Mouse (Mus musculus): Measurements from ENCODE around the gene Mfsd11. TPM values are rescaled to one million over a fixed set of nuclear protein-coding genes. Genes with fewer than 3 reads are reported as not detected.
"Not testable (repeated sequence)": the region's sequence is repeated elsewhere in the genome, so short reads cannot be mapped to it uniquely, and the experiment has no call there.

Gene Mfsd11
- polyA plus RNA-seq, 2 experiments, result 35.0 to 46.0 TPM

DNA sequence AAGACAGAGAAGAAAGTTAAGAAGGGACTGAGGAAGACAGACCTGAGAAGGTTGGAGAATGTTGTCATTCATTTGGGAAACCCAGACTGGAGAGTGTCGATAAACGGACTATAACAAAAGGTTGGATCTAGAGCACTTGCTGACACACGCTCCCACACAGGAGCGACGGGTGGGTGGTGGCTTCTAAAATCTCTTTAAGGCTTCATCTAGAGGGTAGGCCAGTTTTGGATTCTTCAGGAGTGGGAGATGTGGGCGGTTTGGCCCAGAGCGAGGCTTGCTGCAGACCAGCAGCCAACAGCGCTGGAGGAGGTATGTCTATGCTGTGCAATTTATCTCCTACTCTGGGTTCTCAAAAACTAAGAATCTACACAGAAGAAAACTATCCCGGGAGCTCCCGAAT lies 29.6 kb upstream of the Mfsd11 start:
- ATAC-seq (ENCODE audit: low FRiP score, low read depth) (no peak), DNase-seq (ENCODE audit: low spot score) (no peak)
- no peaks in the 10 kb centered on the region for H3K9me3 ChIP-seq (ENCODE audit: control insufficient read depth, low read length)
- no peak overlapping the region for H3K9ac ChIP-seq (ENCODE audit: low read depth, low read length, severe bottlenecking)
- H3K4me3 ChIP-seq (replicated peaks; ENCODE audit: low read length), result no peak overlapping the region
- no peak overlapping the region for H3K4me2 ChIP-seq (replicated peaks; ENCODE audit: low read depth, low read length, severe bottlenecking)
- H3K36me3 ChIP-seq (ENCODE audit: control insufficient read depth, insufficient read depth, low read length), result no peaks in the 10 kb centered on the region
- WGBS, result 88% methylated on average over 10 of the region's 10 CpGs
- no peaks in the 10 kb centered on the region for H3K27me3 ChIP-seq (ENCODE audit: control insufficient read depth, insufficient read depth, low read length)
- H3K4me1 ChIP-seq (ENCODE audit: control insufficient read depth, insufficient read depth, low read length), result peaks cover 17% of the 10 kb centered on the region; the same call in 1 of the 2 replicates
- no peak overlapping the region for H3K27ac ChIP-seq (replicated peaks; ENCODE audit: low read depth, low read length)
- no peak for TF ChIP-seq POLR2A (IDR thresholded peaks at IDR 0.05; ENCODE audit: borderline replicate concordance, extremely low read depth, insufficient read depth, insufficient read length)

DNA sequence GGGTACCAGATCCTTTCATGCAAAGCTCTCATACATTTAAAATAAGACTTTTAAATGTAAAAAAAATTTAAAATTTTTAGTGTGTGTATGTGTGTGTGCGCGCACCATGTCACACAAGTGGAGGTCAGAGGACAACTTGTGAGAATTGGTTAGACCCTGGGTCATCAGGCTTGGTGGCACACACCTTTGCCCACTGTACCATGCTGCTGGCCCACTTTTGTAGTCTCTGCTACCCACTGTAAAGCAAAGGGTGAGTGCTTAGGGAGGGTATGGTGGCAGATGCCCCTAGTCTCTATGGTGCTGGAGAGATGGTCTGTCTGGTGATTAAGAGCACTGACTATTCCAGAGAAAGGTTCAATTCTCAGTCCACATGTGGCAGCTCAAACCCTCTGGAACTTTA lies 29.0 kb upstream of the Mfsd11 start:
- H3K4me3 ChIP-seq (replicated peaks; ENCODE audit: low read length), result no peak overlapping the region
- DNase-seq (ENCODE audit: low spot score) (no peak), ATAC-seq (ENCODE audit: low FRiP score, low read depth) (no peak)
- no peak for TF ChIP-seq POLR2A (IDR thresholded peaks at IDR 0.05; ENCODE audit: borderline replicate concordance, extremely low read depth, insufficient read depth, insufficient read length)
- no peaks in the 10 kb centered on the region for H3K9me3 ChIP-seq (ENCODE audit: control insufficient read depth, low read length)
- no peaks in the 10 kb centered on the region for H3K27me3 ChIP-seq (ENCODE audit: control insufficient read depth, insufficient read depth, low read length)
- H3K9ac ChIP-seq (ENCODE audit: low read depth, low read length, severe bottlenecking), result no peak overlapping the region
- no peak overlapping the region for H3K4me2 ChIP-seq (replicated peaks; ENCODE audit: low read depth, low read length, severe bottlenecking)
- no peaks in the 10 kb centered on the region for H3K36me3 ChIP-seq (ENCODE audit: control insufficient read depth, insufficient read depth, low read length)
- 100% methylated on average over 2 of the region's 2 CpGs for WGBS
- no peak overlapping the region for H3K27ac ChIP-seq (replicated peaks; ENCODE audit: low read depth, low read length)
- peaks cover 19% of the 10 kb centered on the region; the same call in 1 of the 2 replicates for H3K4me1 ChIP-seq (ENCODE audit: control insufficient read depth, insufficient read depth, low read length)

DNA sequence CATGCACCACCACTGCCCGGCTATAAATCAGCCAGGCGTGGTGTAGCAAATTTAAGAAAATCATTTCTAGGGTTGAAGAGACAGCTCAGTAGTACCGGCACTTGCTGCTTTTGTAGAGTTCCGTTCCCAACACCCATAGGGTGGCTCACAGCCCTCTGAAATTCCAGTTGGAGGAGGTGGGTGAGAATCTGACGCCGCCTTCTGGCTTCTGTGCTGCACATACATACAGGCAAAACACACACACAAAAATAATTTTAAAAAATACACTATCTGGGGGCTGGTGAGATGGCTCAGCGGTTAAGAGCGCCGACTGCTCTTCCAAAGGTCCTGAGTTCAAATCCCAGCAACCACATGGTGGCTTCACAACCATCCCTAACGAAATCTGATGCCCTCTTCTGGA lies 28.4 kb upstream of the Mfsd11 start:
- WGBS, result 97% methylated on average over 10 of the region's 10 CpGs
- H3K9ac ChIP-seq (ENCODE audit: low read depth, low read length, severe bottlenecking); H3K27me3 ChIP-seq (ENCODE audit: control insufficient read depth, insufficient read depth, low read length): not testable (repeated sequence)

DNA sequence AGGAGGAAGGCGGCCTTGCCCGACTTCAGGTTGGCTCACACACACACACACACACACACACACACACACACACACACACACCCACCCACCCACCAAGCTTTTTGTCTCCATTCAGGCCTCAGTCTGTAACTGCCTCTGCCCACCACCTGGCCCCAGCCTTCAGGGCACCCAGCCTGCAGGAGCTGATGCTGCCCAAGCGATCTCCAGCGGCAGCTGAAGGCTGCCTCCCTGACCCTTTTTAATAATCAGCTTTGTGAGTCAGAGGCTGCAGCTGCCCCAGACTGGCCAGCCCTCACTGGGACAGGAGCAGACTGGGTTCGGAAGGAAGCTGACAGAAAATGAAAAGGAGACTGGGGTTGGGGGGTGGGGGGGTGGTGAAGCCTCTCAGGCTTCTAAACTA lies 27.0 kb upstream of the Mfsd11 start:
- Histone ChIP-seq H3K4me1 (ENCODE audit: control insufficient read depth, insufficient read depth, low read length) (peaks cover 14% of the 10 kb centered on the region; the same call in 1 of the 2 replicates), H3K27ac (replicated peaks; ENCODE audit: low read depth, low read length) (no peak overlapping the region), H3K9ac (ENCODE audit: low read depth, low read length, severe bottlenecking) (no peak overlapping the region), H3K36me3 (ENCODE audit: control insufficient read depth, insufficient read depth, low read length) (no peaks in the 10 kb centered on the region), H3K27me3 (ENCODE audit: control insufficient read depth, insufficient read depth, low read length) (no peaks in the 10 kb centered on the region), H3K4me3 (replicated peaks; ENCODE audit: low read length) (no peak overlapping the region), H3K9me3 (ENCODE audit: control insufficient read depth, low read length) (no peaks in the 10 kb centered on the region), H3K4me2 (replicated peaks; ENCODE audit: low read depth, low read length, severe bottlenecking) (no peak overlapping the region)
- no peak for TF ChIP-seq POLR2A (IDR thresholded peaks at IDR 0.05; ENCODE audit: borderline replicate concordance, extremely low read depth, insufficient read depth, insufficient read length)
- DNase-seq (ENCODE audit: low spot score), result no peak
- ATAC-seq (ENCODE audit: low FRiP score, low read depth), result no peak
- WGBS, result 44% methylated on average over 3 of the region's 5 CpGs

More for the DNA sequence above, 28.4 kb upstream of the Mfsd11 start:
- DNase-seq (ENCODE audit: low spot score); H3K27ac ChIP-seq (replicated peaks; ENCODE audit: low read depth, low read length); ATAC-seq (ENCODE audit: low FRiP score, low read depth); H3K9me3 ChIP-seq (ENCODE audit: control insufficient read depth, low read length); H3K4me3 ChIP-seq (replicated peaks; ENCODE audit: low read length); H3K4me2 ChIP-seq (replicated peaks; ENCODE audit: low read depth, low read length, severe bottlenecking); H3K36me3 ChIP-seq (ENCODE audit: control insufficient read depth, insufficient read depth, low read length): not testable (repeated sequence)
- H3K4me1 ChIP-seq (ENCODE audit: control insufficient read depth, insufficient read depth, low read length), result peaks cover 17% of the 10 kb centered on the region; the same call in 1 of the 2 replicates

DNA sequence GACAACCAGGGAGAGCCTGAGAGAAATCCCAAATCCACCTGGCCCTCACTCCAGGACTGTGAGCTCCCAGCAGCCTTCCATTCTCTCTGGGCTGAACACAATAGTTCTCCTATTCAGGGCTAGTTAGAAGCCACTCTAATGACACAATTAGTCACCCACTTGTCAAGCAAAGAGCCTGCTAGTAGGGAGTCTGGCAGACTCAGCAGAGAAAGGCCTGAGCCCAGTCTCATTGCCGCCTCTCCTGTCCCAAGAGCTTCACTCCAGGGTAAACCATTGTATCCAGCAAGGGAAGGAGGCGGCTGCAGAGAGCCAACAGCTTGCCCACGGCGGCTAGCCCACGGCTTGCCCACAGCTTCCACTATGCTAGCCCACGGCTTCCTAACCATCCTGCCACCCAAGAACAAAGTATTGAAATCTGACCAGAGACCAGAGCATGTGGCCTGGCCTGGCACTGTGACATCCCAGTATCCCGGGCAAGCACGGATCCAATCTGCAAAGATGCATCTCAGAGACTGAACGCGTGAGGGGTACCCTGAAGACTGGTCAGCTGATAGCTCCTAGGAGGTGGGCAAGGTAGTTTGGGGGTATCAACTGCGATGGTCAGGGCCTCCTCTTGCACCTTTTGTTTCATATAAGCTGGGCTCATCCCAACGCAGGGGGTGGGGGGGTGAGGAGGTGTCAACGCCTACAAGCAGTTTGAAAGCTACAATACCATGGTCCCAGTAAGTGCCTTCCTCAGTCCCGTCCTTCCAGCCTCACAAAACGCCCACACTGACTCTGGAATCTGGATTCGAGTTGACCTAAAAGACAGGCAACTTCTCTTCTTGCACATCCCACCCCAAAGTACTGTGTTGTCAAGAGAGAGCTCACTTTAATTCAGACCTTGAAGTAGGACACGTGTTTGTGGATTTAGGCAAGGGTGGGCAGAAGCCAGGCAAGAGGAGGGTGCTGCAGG lies 25.4 kb upstream of the Mfsd11 start:
- no peaks in the 10 kb centered on the region for H3K9me3 ChIP-seq (ENCODE audit: control insufficient read depth, low read length)
- WGBS, result 40% methylated on average over 17 of the region's 17 CpGs
- H3K36me3 ChIP-seq (ENCODE audit: control insufficient read depth, insufficient read depth, low read length), result peaks cover 7% of the 10 kb centered on the region
- no peak for TF ChIP-seq POLR2A (IDR thresholded peaks at IDR 0.05; ENCODE audit: borderline replicate concordance, extremely low read depth, insufficient read depth, insufficient read length)
- peak overlapping the region; percentile 89 for H3K4me2 ChIP-seq (replicated peaks; ENCODE audit: low read depth, low read length, severe bottlenecking)
- no peak overlapping the region for H3K27ac ChIP-seq (replicated peaks; ENCODE audit: low read depth, low read length)
- peak overlapping the region; percentile 78 for H3K9ac ChIP-seq (ENCODE audit: low read depth, low read length, severe bottlenecking)
- H3K4me3 ChIP-seq (replicated peaks; ENCODE audit: low read length), result peak overlapping the region; percentile 69
- DNase-seq (ENCODE audit: low spot score) (no peak), ATAC-seq (ENCODE audit: low FRiP score, low read depth) (no peak; the same call in 1 of the 2 replicates)
- peaks cover 14% of the 10 kb centered on the region; the same call in 1 of the 2 replicates for H3K4me1 ChIP-seq (ENCODE audit: control insufficient read depth, insufficient read depth, low read length)
- H3K27me3 ChIP-seq (ENCODE audit: control insufficient read depth, insufficient read depth, low read length), result no peaks in the 10 kb centered on the region

Data from limb, embryonic 14.5 days (tissue).